Mouse (Mus musculus): Measurements from ENCODE around the gene Atp5e. TPM values are rescaled to one million over a fixed set of nuclear protein-coding genes. Genes with fewer than 3 reads are reported as not detected.

Gene Atp5e
- total RNA-seq, 2 experiments from 2014 or later, result 287 to 328 TPM

- DNase-seq, result no peak
These were observed 50.8 kb downstream of the Atp5e start for GRCm38 (mm10) chr2:174413127-174413526.

Other genes with a start within 250 kb of the Atp5e start
- gene Gnas, start 179.8 kb downstream of the Atp5e start, total RNA-seq (2021), result 1,000 to 10,000 TPM; 1,740 to 1,859 TPM
- 1 to 10 TPM; 1.7 to 2.7 TPM for gene Gm20721, start 117.4 kb downstream of the Atp5e start, total RNA-seq (2021)
- 10 to 100 TPM; 46.4 to 53.5 TPM for gene Nelfcd, start 48.3 kb downstream of the Atp5e start, total RNA-seq (2021)
- gene Ctsz, start 25.1 kb downstream of the Atp5e start, total RNA-seq (2021), result 10 to 100 TPM; 27.5 to 29.7 TPM
- gene Tubb1, start 13.4 kb downstream of the Atp5e start, total RNA-seq (2021), result not detected
- 10 to 100 TPM; 40.8 to 43.6 TPM for gene Prelid3b, start 9.0 kb upstream of the Atp5e start, total RNA-seq (2021)
- gene Zfp831, start 179.4 kb upstream of the Atp5e start, total RNA-seq (2021), result 10 to 100 TPM; 22.1 to 22.7 TPM

Data from layer of hippocampus, postnatal 36 days (tissue).